Mouse (Mus musculus): ENCODE data around the gene Nsun6. TPM values are rescaled to one million over a fixed set of nuclear protein-coding genes. Genes with fewer than 3 reads are reported as not detected.

The Nsun6 gene
- 0.35 and 2.2 TPM in 2 replicates for polyA plus RNA-seq (2012; rRNA removed; ENCODE audit: low replicate concordance)

DNA sequence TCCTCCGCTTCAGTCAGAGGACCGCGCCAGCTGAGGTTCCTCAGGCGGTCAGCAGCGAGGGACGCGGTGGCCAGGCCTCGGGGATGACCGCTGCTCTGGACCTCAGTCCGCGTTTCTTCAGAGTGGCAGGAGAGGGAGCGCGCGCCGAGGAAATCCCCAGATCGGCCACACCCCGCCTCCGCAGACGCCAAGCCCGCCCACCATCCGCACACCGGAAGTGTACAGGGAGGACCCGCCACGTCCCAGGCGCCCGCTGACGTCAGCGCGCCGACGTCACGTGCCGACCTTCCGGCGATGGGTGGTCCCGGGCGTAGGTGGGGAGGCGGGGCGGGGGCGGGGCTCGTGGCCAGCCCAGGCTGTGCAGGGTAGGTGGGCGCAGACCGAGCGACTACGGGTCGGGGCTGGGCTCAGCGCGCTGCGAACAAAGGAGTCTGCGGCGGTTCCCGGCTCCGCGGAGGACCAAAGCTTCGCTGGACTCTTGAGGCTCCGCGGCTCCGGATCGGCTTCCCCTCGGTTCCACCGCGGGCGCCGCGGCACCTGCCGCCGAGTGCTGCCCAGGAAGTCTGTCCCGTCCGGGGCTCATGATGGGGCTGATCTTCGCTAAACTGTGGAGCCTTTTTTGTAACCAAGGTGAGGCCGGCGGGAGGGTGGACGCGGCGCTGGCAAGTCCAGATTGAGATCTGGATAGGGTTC is at the start of gene Nsun6:
Gene Nsun6, minus strand, starts transcription at position 125 of the 693 bp plus-strand sequence.

DNA sequence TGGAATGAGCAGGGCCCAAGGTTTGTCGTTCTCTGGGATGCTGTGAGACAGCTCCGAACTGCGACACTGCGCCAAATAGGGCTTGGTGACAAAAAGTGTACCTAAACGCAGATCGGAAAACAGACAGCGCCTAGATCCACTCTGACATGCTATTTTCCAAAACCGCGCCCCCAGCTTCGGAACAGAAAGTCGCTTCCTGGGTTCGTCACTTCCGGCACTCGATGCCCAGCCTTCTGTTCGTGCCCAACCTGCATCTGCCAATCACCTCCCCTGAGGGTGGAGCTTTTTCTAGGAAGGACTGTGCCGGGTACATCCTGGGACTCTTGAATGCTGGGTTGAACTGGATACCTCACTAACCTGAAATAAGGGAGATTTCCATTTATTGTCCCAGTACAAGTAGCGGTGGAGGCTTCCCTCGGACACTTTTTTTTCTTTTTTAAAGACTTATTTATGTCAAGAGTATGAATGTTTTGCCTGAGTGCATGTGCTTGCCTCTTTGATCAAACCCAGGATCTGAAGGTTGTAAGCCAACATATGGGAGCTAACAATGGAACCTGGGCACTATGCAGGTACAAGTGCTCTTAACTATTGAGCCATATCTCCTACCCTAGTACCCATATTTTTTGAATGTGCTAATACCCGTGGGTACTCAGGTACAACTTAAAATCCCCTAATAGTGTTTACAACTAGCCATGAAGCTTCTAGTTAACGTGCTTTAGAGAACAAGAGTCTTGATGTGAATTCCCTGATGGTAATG is 5.6 kb downstream of the Nsun6 start, which contains the start of gene Arl5b:
Gene Arl5b, plus strand, starts transcription at position 279 of the 757 bp plus-strand sequence.

Other genes starting within 250 kb of the Nsun6 start
- 1.2 and 1.6 TPM in 2 replicates for gene Arl5b, start 5.7 kb downstream of the Nsun6 start, polyA plus RNA-seq (2012; rRNA removed; ENCODE audit: low replicate concordance)

Measured in duodenum, adult 2 months (tissue).